Mouse (Mus musculus) spleen, adult 2 months (tissue): ENCODE data around the gene Sh3glb1.

Source experiments
- CTCF ChIP-seq: fragments of 200-500 bp; IDR thresholded peaks from 2 replicates; pipeline ENCODE4 v1.5.1; 2011; ENCODE audit warnings: mild to moderate bottlenecking, inconsistent platforms; ENCODE audit not compliant: insufficient read depth, insufficient read length, insufficient replicate concordance; ENCODE audit errors: extremely low read depth
- POLR2A ChIP-seq: fragments of 200-500 bp; IDR thresholded peaks from 2 replicates; pipeline ENCODE4 v1.6.1; 2011; ENCODE audit warnings: low read depth, low read length, inconsistent platforms

- TF ChIP-seq CTCF (no peak), POLR2A (no peak)
Measured at GRCm38 (mm10) chr3:144714126-144714525, 6.0 kb downstream of the Sh3glb1 start.
